Mouse (Mus musculus): Measurements from ENCODE around the gene Egf. TPM values are rescaled to one million over a fixed set of nuclear protein-coding genes. Genes with fewer than 3 reads are reported as not detected.

The Egf gene
- polyA plus RNA-seq, 1 experiment from 2014 or later = 2.1 TPM

GRCm38 (mm10) chr3:129698882-129699281 is 56.2 kb downstream of the Egf start:
- Histone ChIP-seq H3K27ac (peak overlapping the region; percentile 24), H3K9me3 (replicated peaks) (no peaks in the 10 kb centered on the region), H3K36me3 (no peaks in the 10 kb centered on the region), H3K4me3 (replicated peaks) (no peak overlapping the region), H3K27me3 (no peaks in the 10 kb centered on the region), H3K9ac (no peak overlapping the region), H3K4me2 (peak overlapping the region; percentile 8; the same call in 1 of the 2 replicates), H3K4me1 (peaks cover 17% of the 10 kb centered on the region)
- 43% methylated on average over 8 of the region's 8 CpGs for WGBS
- ATAC-seq (replicated peaks; ENCODE audit: low FRiP score) = peak; percentile 74

- 56% methylated on average over 6 of the region's 6 CpGs for WGBS
- no peak overlapping the region for H3K9ac ChIP-seq
- ATAC-seq (replicated peaks; ENCODE audit: low FRiP score) = peak; percentile 29; the same call in 1 of the 2 replicates
- peak overlapping the region; percentile 8; the same call in 1 of the 2 replicates for H3K4me2 ChIP-seq
- no peak overlapping the region for H3K4me3 ChIP-seq (replicated peaks)
- no peaks in the 10 kb centered on the region for H3K36me3 ChIP-seq
- peak overlapping the region; percentile 24 for H3K27ac ChIP-seq
- no peaks in the 10 kb centered on the region for H3K9me3 ChIP-seq (replicated peaks)
- H3K27me3 ChIP-seq = no peaks in the 10 kb centered on the region
- H3K4me1 ChIP-seq = peaks cover 17% of the 10 kb centered on the region
Observed at GRCm38 (mm10) chr3:129698365-129698764, 56.8 kb downstream of the Egf start.

GRCm38 (mm10) chr3:129697691-129698090 is 57.4 kb downstream of the Egf start:
- no peak; the same call in 1 of the 2 replicates for ATAC-seq (replicated peaks; ENCODE audit: low FRiP score)
- WGBS = 76% methylated on average over 10 of the region's 10 CpGs
- no peak overlapping the region for H3K4me2 ChIP-seq
- no peaks in the 10 kb centered on the region for H3K27me3 ChIP-seq
- no peak overlapping the region for H3K9ac ChIP-seq
- no peak overlapping the region for H3K27ac ChIP-seq
- no peak overlapping the region for H3K4me3 ChIP-seq (replicated peaks)
- H3K36me3 ChIP-seq = no peaks in the 10 kb centered on the region
- peaks cover 17% of the 10 kb centered on the region for H3K4me1 ChIP-seq
- H3K9me3 ChIP-seq (replicated peaks) = no peaks in the 10 kb centered on the region

GRCm38 (mm10) chr3:129695943-129696342 is 59.2 kb downstream of the Egf start:
- peaks cover 17% of the 10 kb centered on the region for H3K4me1 ChIP-seq

GRCm38 (mm10) chr3:129693581-129693980 is 61.5 kb downstream of the Egf start:
- Histone ChIP-seq H3K36me3 (no peaks in the 10 kb centered on the region), H3K27me3 (no peaks in the 10 kb centered on the region), H3K4me1 (peaks cover 14% of the 10 kb centered on the region), H3K9me3 (replicated peaks) (no peaks in the 10 kb centered on the region), H3K4me3 (replicated peaks) (no peak overlapping the region), H3K27ac (no peak overlapping the region), H3K4me2 (no peak overlapping the region), H3K9ac (no peak overlapping the region)
- ATAC-seq (replicated peaks; ENCODE audit: low FRiP score) = no peak
- 83% methylated on average over 4 of the region's 4 CpGs for WGBS

More at GRCm38 (mm10) chr3:129695943-129696342, 59.2 kb downstream of the Egf start:
- no peaks in the 10 kb centered on the region for H3K27me3 ChIP-seq
- no peak overlapping the region for H3K27ac ChIP-seq
- no peak overlapping the region for H3K9ac ChIP-seq
- WGBS = 84% methylated on average over 8 of the region's 8 CpGs
- H3K4me2 ChIP-seq = no peak overlapping the region
- H3K4me3 ChIP-seq (replicated peaks) = no peak overlapping the region
- H3K36me3 ChIP-seq = no peaks in the 10 kb centered on the region
- H3K9me3 ChIP-seq (replicated peaks) = no peaks in the 10 kb centered on the region
- no peak for ATAC-seq (replicated peaks; ENCODE audit: low FRiP score)

- Histone ChIP-seq H3K27me3 (no peaks in the 10 kb centered on the region), H3K9me3 (replicated peaks) (no peaks in the 10 kb centered on the region), H3K4me2 (no peak overlapping the region), H3K4me3 (replicated peaks) (no peak overlapping the region), H3K4me1 (peaks cover 14% of the 10 kb centered on the region), H3K9ac (no peak overlapping the region), H3K36me3 (no peaks in the 10 kb centered on the region), H3K27ac (no peak overlapping the region)
- ATAC-seq (replicated peaks; ENCODE audit: low FRiP score) = no peak
- 64% methylated on average over 16 of the region's 16 CpGs for WGBS
Observed at GRCm38 (mm10) chr3:129692816-129693215, 62.3 kb downstream of the Egf start.

GRCm38 (mm10) chr3:129687429-129687828 is 67.7 kb downstream of the Egf start:
- Histone ChIP-seq H3K27me3 (no peaks in the 10 kb centered on the region), H3K4me2 (no peak overlapping the region), H3K9me3 (replicated peaks) (no peaks in the 10 kb centered on the region), H3K9ac (no peak overlapping the region), H3K27ac (no peak overlapping the region), H3K4me1 (peaks cover 14% of the 10 kb centered on the region; the same call in 1 of the 2 replicates), H3K36me3 (no peaks in the 10 kb centered on the region), H3K4me3 (replicated peaks) (no peak overlapping the region)
- ATAC-seq (replicated peaks; ENCODE audit: low FRiP score) = peak; percentile 61; the same call in 1 of the 2 replicates
- WGBS = 49% methylated on average over 5 of the region's 5 CpGs

- no peak overlapping the region for H3K4me3 ChIP-seq (replicated peaks)
Observed at GRCm38 (mm10) chr3:129686698-129687333, 68.3 kb downstream of the Egf start.

GRCm38 (mm10) chr3:129686196-129686595 is 68.9 kb downstream of the Egf start:
- Histone ChIP-seq H3K9ac (no peak overlapping the region), H3K27me3 (no peaks in the 10 kb centered on the region), H3K9me3 (replicated peaks) (no peaks in the 10 kb centered on the region), H3K27ac (no peak overlapping the region), H3K4me3 (replicated peaks) (no peak overlapping the region), H3K4me2 (no peak overlapping the region), H3K4me1 (peaks cover 14% of the 10 kb centered on the region; the same call in 1 of the 2 replicates), H3K36me3 (no peaks in the 10 kb centered on the region)
- no peak for ATAC-seq (replicated peaks; ENCODE audit: low FRiP score)
- 75% methylated on average over 12 of the region's 12 CpGs for WGBS

More at GRCm38 (mm10) chr3:129686698-129687333, 68.3 kb downstream of the Egf start:
- peaks cover 14% of the 10 kb centered on the region; the same call in 1 of the 2 replicates for H3K4me1 ChIP-seq
- H3K9me3 ChIP-seq (replicated peaks) = no peaks in the 10 kb centered on the region
- no peaks in the 10 kb centered on the region for H3K36me3 ChIP-seq
- H3K9ac ChIP-seq = no peak overlapping the region
- no peak overlapping the region for H3K4me2 ChIP-seq
- WGBS = 53% methylated on average over 8 of the region's 8 CpGs
- ATAC-seq (replicated peaks; ENCODE audit: low FRiP score) = peak; percentile 63
- H3K27me3 ChIP-seq = no peaks in the 10 kb centered on the region
- H3K27ac ChIP-seq = no peak overlapping the region

GRCm38 (mm10) chr3:129683060-129683679 is 71.9 kb downstream of the Egf start:
- no peaks in the 10 kb centered on the region for H3K9me3 ChIP-seq (replicated peaks)
- H3K4me3 ChIP-seq (replicated peaks) = no peak overlapping the region
- WGBS = 91% methylated on average over 10 of the region's 10 CpGs
- ATAC-seq (replicated peaks; ENCODE audit: low FRiP score) = no peak
- H3K27me3 ChIP-seq = no peaks in the 10 kb centered on the region
- no peak overlapping the region for H3K27ac ChIP-seq
- no peak overlapping the region for H3K9ac ChIP-seq
- H3K4me1 ChIP-seq = peaks cover 15% of the 10 kb centered on the region; the same call in 1 of the 2 replicates
- no peak overlapping the region for H3K4me2 ChIP-seq
- no peaks in the 10 kb centered on the region for H3K36me3 ChIP-seq

- H3K27me3 ChIP-seq = no peaks in the 10 kb centered on the region
- peaks cover 10% of the 10 kb centered on the region; the same call in 1 of the 2 replicates for H3K4me1 ChIP-seq
- H3K27ac ChIP-seq = no peak overlapping the region
- H3K4me3 ChIP-seq (replicated peaks) = no peak overlapping the region
- no peak for ATAC-seq (replicated peaks; ENCODE audit: low FRiP score)
- H3K36me3 ChIP-seq = no peaks in the 10 kb centered on the region
- no peak overlapping the region for H3K9ac ChIP-seq
- no peak overlapping the region for H3K4me2 ChIP-seq
- H3K9me3 ChIP-seq (replicated peaks) = no peaks in the 10 kb centered on the region
- 64% methylated on average over 10 of the region's 10 CpGs for WGBS
Observed at GRCm38 (mm10) chr3:129682389-129682788, 72.7 kb downstream of the Egf start.

GRCm38 (mm10) chr3:129681841-129682240 is 73.3 kb downstream of the Egf start:
- Histone ChIP-seq H3K4me1 (peaks cover 10% of the 10 kb centered on the region; the same call in 1 of the 2 replicates), H3K36me3 (no peaks in the 10 kb centered on the region), H3K27me3 (no peaks in the 10 kb centered on the region), H3K9ac (no peak overlapping the region), H3K4me2 (no peak overlapping the region), H3K9me3 (replicated peaks) (no peaks in the 10 kb centered on the region), H3K4me3 (replicated peaks) (no peak overlapping the region), H3K27ac (no peak overlapping the region)
- 81% methylated on average over 4 of the region's 4 CpGs for WGBS
- no peak for ATAC-seq (replicated peaks; ENCODE audit: low FRiP score)
